Mouse (Mus musculus): ENCODE results near the gene Skap1. TPM values are rescaled to one million over a fixed set of nuclear protein-coding genes. Genes with fewer than 3 reads are reported as not detected.
A peak's percentile ranks its signal among the peaks of the same experiment; 100 is the strongest.

Skap1 gene
- polyA plus RNA-seq, 1 experiment from 2014 or later: 2.6 TPM

DNA sequence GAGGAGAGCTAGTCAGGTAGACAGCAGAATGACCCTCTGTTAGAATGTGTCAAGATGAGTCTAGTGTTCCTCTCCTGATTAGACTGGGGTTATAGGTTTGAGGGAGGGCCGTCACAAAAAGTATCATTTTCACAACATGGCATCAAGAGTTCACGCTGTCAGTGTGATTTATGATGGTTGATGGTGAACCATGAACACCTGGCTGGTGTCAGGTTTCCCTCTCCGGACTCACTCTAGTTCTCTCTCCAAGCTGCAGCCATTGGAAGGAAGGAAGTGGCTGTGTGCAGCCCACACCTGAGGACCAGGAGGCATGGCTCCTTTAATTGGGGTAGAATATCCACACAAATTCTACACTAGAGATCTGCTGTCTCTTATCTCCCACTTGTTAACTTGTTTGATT, 18.3 kb downstream of the Skap1 start:
- no peak overlapping the region for H3K4me3 ChIP-seq (ENCODE audit: low read depth, low read length)
- H3K4me1 ChIP-seq (replicated peaks; ENCODE audit: control insufficient read depth, insufficient read depth, low read length): no peaks in the 10 kb centered on the region
- H3K36me3 ChIP-seq (ENCODE audit: control insufficient read depth, insufficient read depth, low read length): no peaks in the 10 kb centered on the region
- WGBS: 88% methylated on average over 3 of the region's 3 CpGs
- ATAC-seq (replicated peaks; ENCODE audit: low FRiP score): no peak
- H3K27me3 ChIP-seq (ENCODE audit: control insufficient read depth, insufficient read depth, low read length): no peaks in the 10 kb centered on the region
- no peaks in the 10 kb centered on the region for H3K9me3 ChIP-seq (ENCODE audit: control insufficient read depth, low read length)
- H3K4me2 ChIP-seq (ENCODE audit: low read depth, low read length, severe bottlenecking): no peak overlapping the region
- DNase-seq (ENCODE audit: low spot score): no peak
- no peak overlapping the region for H3K27ac ChIP-seq (ENCODE audit: low read depth, low read length)
- no peak overlapping the region for H3K9ac ChIP-seq (ENCODE audit: low read length)

DNA sequence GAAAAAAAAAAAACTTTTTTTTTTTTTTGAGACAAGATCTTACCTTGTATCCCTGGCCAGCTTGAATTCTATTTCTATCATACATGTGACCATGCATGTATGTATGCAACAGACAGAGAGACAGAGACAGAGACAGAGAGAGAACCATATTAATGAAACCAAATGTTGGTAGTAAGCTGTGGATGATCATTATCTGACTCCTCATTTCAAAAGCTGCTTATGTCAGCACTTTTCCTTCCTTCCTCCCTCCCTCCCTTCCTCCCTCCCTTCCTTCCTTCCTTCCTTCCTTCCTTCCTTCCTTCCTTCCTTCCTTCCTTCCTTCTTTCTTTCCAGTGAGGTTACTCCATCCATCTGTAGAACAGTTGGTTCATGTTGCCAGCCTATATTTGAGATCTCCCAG, 18.8 kb downstream of the Skap1 start:
- no peak for DNase-seq (ENCODE audit: low spot score)
- Histone ChIP-seq H3K4me2 (ENCODE audit: low read depth, low read length, severe bottlenecking) (no peak overlapping the region), H3K4me3 (ENCODE audit: low read depth, low read length) (no peak overlapping the region), H3K27ac (ENCODE audit: low read depth, low read length) (no peak overlapping the region), H3K36me3 (ENCODE audit: control insufficient read depth, insufficient read depth, low read length) (no peaks in the 10 kb centered on the region), H3K9ac (ENCODE audit: low read length) (no peak overlapping the region), H3K9me3 (ENCODE audit: control insufficient read depth, low read length) (no peaks in the 10 kb centered on the region), H3K4me1 (replicated peaks; ENCODE audit: control insufficient read depth, insufficient read depth, low read length) (no peaks in the 10 kb centered on the region), H3K27me3 (ENCODE audit: control insufficient read depth, insufficient read depth, low read length) (no peaks in the 10 kb centered on the region)
- no peak for ATAC-seq (replicated peaks; ENCODE audit: low FRiP score)

DNA sequence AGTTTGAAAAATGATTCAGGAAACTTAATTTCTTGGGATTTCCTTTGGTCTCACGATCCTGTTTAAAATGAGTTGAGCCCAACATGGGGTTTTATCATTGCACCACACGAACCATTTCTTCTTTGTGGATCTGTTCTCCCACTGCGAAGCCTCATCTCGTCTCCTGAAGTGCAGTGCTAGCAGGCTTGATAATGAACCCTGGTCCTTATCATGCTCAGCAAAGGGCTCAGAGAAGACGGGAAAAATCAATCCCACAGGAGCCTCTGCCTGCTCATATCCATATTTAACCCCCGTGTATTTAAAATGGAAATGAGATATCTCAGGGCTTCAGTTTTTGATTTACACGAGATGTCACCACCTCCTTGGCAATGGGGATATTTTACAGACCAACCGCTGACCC, 34.1 kb downstream of the Skap1 start:
- no peaks in the 10 kb centered on the region for H3K9me3 ChIP-seq (ENCODE audit: control insufficient read depth, low read length)
- no peaks in the 10 kb centered on the region for H3K27me3 ChIP-seq (ENCODE audit: control insufficient read depth, insufficient read depth, low read length)
- DNase-seq (ENCODE audit: low spot score) (no peak), ATAC-seq (replicated peaks; ENCODE audit: low FRiP score) (no peak)
- H3K4me1 ChIP-seq (replicated peaks; ENCODE audit: control insufficient read depth, insufficient read depth, low read length): peaks cover 2% of the 10 kb centered on the region
- WGBS: 61% methylated on average over 8 of the region's 8 CpGs
- H3K4me3 ChIP-seq (ENCODE audit: low read depth, low read length): no peak overlapping the region
- H3K4me2 ChIP-seq (ENCODE audit: low read depth, low read length, severe bottlenecking): no peak overlapping the region
- H3K27ac ChIP-seq (ENCODE audit: low read depth, low read length): 0 out of 2 replicates have a peak overlapping the region, but pooled peaks have one; percentile 6
- no peak overlapping the region for H3K9ac ChIP-seq (ENCODE audit: low read length)
- H3K36me3 ChIP-seq (ENCODE audit: control insufficient read depth, insufficient read depth, low read length): no peaks in the 10 kb centered on the region

DNA sequence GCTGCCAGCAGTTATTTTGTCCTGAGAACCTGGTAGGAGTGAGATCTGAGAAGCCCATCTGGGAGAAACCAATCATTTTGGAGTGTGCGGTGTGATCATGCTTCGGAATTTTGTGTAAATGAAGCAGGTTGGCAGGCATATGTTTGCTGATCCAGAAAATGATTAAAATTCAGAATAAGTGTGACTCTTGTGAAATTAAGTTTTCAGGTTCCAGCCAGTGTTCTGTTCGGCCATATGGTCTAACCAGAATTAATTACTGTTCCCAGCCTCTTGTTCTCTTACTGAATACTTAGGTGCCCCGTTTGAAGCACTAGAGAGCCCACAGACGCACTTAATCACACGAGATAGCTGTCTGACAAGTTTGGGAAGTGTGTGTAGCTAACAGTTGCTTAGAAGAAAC, 36.6 kb downstream of the Skap1 start:
- Histone ChIP-seq H3K4me1 (replicated peaks; ENCODE audit: control insufficient read depth, insufficient read depth, low read length) (no peaks in the 10 kb centered on the region; the same call in 1 of the 2 replicates), H3K27me3 (ENCODE audit: control insufficient read depth, insufficient read depth, low read length) (no peaks in the 10 kb centered on the region), H3K27ac (ENCODE audit: low read depth, low read length) (no peak overlapping the region), H3K9me3 (ENCODE audit: control insufficient read depth, low read length) (no peaks in the 10 kb centered on the region), H3K36me3 (ENCODE audit: control insufficient read depth, insufficient read depth, low read length) (no peaks in the 10 kb centered on the region), H3K4me2 (ENCODE audit: low read depth, low read length, severe bottlenecking) (no peak overlapping the region), H3K4me3 (ENCODE audit: low read depth, low read length) (no peak overlapping the region), H3K9ac (ENCODE audit: low read length) (no peak overlapping the region)
- 65% methylated on average over 6 of the region's 6 CpGs for whole genome bisulfite sequencing
- ATAC-seq (replicated peaks; ENCODE audit: low FRiP score): no peak
- no peak for DNase-seq (ENCODE audit: low spot score)

DNA sequence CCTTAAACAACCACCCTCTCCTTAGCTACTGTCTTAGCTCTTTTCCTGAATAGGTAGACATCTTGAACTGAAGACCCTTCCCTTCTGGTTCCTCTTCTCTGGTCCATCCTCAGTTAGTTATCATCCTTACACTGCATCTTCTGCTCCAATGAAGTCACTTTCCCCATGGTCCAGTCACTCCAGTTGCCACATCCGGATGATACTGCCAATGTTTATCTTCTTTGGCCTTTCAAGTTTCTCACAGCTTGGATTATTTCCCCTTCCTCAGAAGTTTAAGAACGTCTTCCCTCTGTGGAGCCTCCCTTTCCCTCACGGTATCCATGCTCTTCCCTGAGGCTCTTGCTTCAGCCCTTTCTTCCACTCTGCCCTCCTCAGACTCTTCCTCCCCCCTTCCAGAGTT, 38.6 kb downstream of the Skap1 start:
- H3K4me1 ChIP-seq (replicated peaks; ENCODE audit: control insufficient read depth, insufficient read depth, low read length): no peaks in the 10 kb centered on the region; the same call in 1 of the 2 replicates
- ATAC-seq (replicated peaks; ENCODE audit: low FRiP score) (no peak), DNase-seq (ENCODE audit: low spot score) (no peak)
- 81% methylated on average over 3 of the region's 3 CpGs for WGBS
- H3K36me3 ChIP-seq (ENCODE audit: control insufficient read depth, insufficient read depth, low read length): no peaks in the 10 kb centered on the region
- no peaks in the 10 kb centered on the region for H3K9me3 ChIP-seq (ENCODE audit: control insufficient read depth, low read length)
- no peak overlapping the region for H3K4me2 ChIP-seq (ENCODE audit: low read depth, low read length, severe bottlenecking)
- no peak overlapping the region for H3K4me3 ChIP-seq (ENCODE audit: low read depth, low read length)
- no peak overlapping the region for H3K9ac ChIP-seq (ENCODE audit: low read length)
- no peaks in the 10 kb centered on the region for H3K27me3 ChIP-seq (ENCODE audit: control insufficient read depth, insufficient read depth, low read length)
- H3K27ac ChIP-seq (ENCODE audit: low read depth, low read length): no peak overlapping the region

DNA sequence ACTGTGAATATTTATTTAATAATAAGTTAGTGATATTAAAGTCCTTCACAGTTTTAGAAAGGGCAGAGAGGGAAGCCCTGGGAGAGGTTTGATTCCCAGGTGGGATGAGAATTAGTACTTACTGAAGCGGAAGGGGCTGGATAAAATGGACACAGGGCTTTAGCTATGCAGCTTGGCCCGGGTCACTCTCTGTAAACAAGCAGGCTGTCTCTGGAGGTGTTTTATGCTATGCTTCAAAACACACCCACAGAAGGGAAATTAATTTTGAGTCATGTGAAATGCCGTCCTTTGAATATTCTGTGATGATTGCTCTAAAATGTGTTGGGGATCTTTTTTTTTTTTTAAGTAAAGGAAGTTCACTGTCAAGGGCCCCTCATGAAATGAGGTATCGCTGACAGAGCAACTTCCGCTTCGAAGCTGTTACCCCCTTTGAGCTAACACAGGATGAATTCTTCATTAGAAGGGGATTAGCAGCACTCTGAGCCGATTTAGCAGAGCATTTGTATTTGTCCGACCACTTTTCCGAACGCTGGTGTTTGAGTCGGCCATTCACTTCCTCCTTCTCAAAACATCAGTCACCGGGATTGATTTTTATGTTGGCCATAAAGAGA, 40.2 kb downstream of the Skap1 start:
- H3K36me3 ChIP-seq (ENCODE audit: control insufficient read depth, insufficient read depth, low read length): no peaks in the 10 kb centered on the region
- H3K9ac ChIP-seq (ENCODE audit: low read length): no peak overlapping the region
- H3K4me3 ChIP-seq (ENCODE audit: low read depth, low read length): no peak overlapping the region
- H3K4me2 ChIP-seq (ENCODE audit: low read depth, low read length, severe bottlenecking): peak overlapping the region; percentile 18; the same call in 1 of the 2 replicates
- DNase-seq (ENCODE audit: low spot score) (no peak), ATAC-seq (replicated peaks; ENCODE audit: low FRiP score) (no peak)
- no peaks in the 10 kb centered on the region for H3K9me3 ChIP-seq (ENCODE audit: control insufficient read depth, low read length)
- no peaks in the 10 kb centered on the region for H3K4me1 ChIP-seq (replicated peaks; ENCODE audit: control insufficient read depth, insufficient read depth, low read length)
- no peak overlapping the region for H3K27ac ChIP-seq (ENCODE audit: low read depth, low read length)
- WGBS: 24% methylated on average over 12 of the region's 12 CpGs
- H3K27me3 ChIP-seq (ENCODE audit: control insufficient read depth, insufficient read depth, low read length): no peaks in the 10 kb centered on the region

DNA sequence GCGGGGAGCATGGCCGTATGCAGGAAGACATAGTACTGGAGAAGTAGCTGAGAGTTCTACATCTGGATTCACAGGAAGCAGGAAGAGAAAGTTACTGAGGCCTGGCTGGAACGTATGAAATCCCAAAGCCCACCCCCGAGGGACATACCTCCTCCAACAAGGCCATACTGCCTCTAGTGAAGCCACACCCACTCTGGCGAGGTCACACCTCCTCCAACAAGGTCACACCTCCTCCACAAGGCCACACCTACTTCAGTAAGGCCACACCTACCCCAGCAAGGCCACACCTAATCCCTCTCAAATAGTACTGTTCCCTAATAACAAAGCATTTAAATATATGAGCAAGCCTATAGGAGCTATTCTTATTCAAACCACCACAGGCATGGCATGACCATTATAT, 41.4 kb downstream of the Skap1 start:
- 84% methylated on average over 5 of the region's 5 CpGs for WGBS
- H3K9me3 ChIP-seq (ENCODE audit: control insufficient read depth, low read length): no peaks in the 10 kb centered on the region
- H3K4me2 ChIP-seq (ENCODE audit: low read depth, low read length, severe bottlenecking): no peak overlapping the region
- DNase-seq (ENCODE audit: low spot score) (no peak), ATAC-seq (replicated peaks; ENCODE audit: low FRiP score) (no peak)
- H3K27me3 ChIP-seq (ENCODE audit: control insufficient read depth, insufficient read depth, low read length): no peaks in the 10 kb centered on the region
- no peak overlapping the region for H3K4me3 ChIP-seq (ENCODE audit: low read depth, low read length)
- H3K36me3 ChIP-seq (ENCODE audit: control insufficient read depth, insufficient read depth, low read length): no peaks in the 10 kb centered on the region
- H3K9ac ChIP-seq (ENCODE audit: low read length): no peak overlapping the region
- H3K27ac ChIP-seq (ENCODE audit: low read depth, low read length): no peak overlapping the region
- no peaks in the 10 kb centered on the region for H3K4me1 ChIP-seq (replicated peaks; ENCODE audit: control insufficient read depth, insufficient read depth, low read length)

DNA sequence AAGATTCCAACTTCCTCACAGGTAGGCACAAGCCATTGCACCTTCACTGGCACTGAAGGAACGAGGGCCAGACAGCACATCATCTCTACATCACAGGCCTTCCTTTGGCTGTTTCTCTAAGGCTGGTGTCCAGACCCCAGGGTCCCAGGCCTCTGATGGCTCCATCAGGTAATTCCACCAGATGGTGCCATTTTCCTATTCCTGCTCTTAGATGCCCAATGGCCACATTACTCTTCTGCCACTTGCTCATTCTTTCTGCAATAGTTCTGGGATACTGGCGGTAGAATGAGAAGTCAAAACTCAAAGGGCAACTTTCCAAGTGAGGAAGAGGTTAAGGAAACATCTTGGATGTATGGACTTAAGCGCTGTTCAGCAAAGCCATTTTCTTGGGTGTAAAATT, 50.8 kb downstream of the Skap1 start:
- H3K27me3 ChIP-seq (ENCODE audit: control insufficient read depth, insufficient read depth, low read length): no peaks in the 10 kb centered on the region
- H3K9ac ChIP-seq (ENCODE audit: low read length): no peak overlapping the region
- 88% methylated on average over 3 of the region's 3 CpGs for WGBS
- H3K27ac ChIP-seq (ENCODE audit: low read depth, low read length): no peak overlapping the region
- no peaks in the 10 kb centered on the region for H3K4me1 ChIP-seq (replicated peaks; ENCODE audit: control insufficient read depth, insufficient read depth, low read length)
- H3K4me3 ChIP-seq (ENCODE audit: low read depth, low read length): no peak overlapping the region
- H3K4me2 ChIP-seq (ENCODE audit: low read depth, low read length, severe bottlenecking): no peak overlapping the region
- DNase-seq (ENCODE audit: low spot score) (no peak), ATAC-seq (replicated peaks; ENCODE audit: low FRiP score) (no peak)
- H3K36me3 ChIP-seq (ENCODE audit: control insufficient read depth, insufficient read depth, low read length): no peaks in the 10 kb centered on the region
- no peaks in the 10 kb centered on the region for H3K9me3 ChIP-seq (ENCODE audit: control insufficient read depth, low read length)

DNA sequence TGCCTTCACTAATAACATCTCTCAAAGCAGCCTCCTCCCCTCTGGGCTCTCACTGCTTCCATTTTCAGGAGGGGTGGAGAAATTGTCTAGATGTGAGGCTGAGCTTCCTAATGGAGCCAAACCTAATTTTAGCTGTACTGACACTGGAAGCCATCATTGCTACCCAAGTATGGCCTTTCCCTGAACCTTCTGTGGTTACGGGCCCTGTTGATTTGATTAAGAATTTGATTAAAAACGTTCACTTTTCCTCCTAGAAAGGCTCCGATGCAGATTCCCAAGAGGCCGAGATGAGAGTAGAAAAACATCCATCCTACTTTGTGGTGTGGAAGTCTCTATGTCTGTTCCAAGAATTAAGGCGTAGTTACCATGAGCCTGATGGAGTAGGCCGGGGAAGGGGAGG, 60.1 kb downstream of the Skap1 start:
- Histone ChIP-seq H3K9ac (ENCODE audit: low read length) (no peak overlapping the region), H3K4me3 (ENCODE audit: low read depth, low read length) (no peak overlapping the region), H3K4me2 (ENCODE audit: low read depth, low read length, severe bottlenecking) (no peak overlapping the region), H3K27ac (ENCODE audit: low read depth, low read length) (no peak overlapping the region), H3K36me3 (ENCODE audit: control insufficient read depth, insufficient read depth, low read length) (no peaks in the 10 kb centered on the region), H3K4me1 (replicated peaks; ENCODE audit: control insufficient read depth, insufficient read depth, low read length) (no peaks in the 10 kb centered on the region), H3K27me3 (ENCODE audit: control insufficient read depth, insufficient read depth, low read length) (no peaks in the 10 kb centered on the region), H3K9me3 (ENCODE audit: control insufficient read depth, low read length) (no peaks in the 10 kb centered on the region)
- DNase-seq (ENCODE audit: low spot score) (no peak), ATAC-seq (replicated peaks; ENCODE audit: low FRiP score) (no peak)
- 86% methylated on average over 6 of the region's 6 CpGs for WGBS
